8 mouse cellular contexts compared by ENCODE assay signal in the genomic region with DNA sequence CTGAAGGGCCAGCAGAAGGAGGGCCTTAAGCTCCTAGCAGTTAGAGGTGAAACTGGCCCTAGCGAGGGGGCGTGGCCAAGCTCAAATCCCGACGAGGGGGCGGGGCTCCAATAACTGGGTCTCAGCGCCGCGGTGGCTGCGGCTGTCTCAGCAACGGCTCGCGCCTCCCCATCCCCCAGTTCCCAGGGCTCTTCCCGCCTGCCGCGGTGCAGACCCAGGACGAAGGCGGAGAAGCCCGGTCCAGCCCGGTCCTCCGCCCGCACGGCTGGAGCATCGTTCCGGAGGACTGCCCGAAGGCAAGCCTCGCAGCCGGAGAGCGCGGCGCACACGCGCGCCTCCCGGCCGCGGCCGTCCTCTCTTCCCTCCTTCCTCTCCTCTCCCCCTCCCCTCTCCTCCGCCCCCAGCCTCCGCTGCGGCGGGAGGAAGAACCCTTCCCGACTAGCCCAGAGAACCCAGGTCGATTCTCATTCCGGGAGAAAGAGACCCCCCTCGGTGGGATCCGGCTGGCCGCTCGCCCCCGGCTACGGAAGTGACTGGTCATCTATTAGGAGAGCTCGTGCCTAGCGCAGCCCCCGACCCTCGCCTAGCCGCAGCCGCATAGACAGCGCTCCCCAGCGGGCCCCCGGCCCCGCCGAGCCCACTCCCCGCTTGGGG. TPM values are rescaled to one million over a fixed set of nuclear protein-coding genes. Genes with fewer than 3 reads are reported as not detected.
DNase-seq lines count a peak whose midpoint lies in the region; ATAC-seq and TF ChIP-seq lines count a peak whose summit lies in the region.

No protein-coding gene starts in this region.

- ATAC-seq in lung, embryonic 15.5 days (ENCODE audit: borderline replicate concordance, extremely low read depth, low FRiP score, low TSS enrichment), result peak; percentile 92

- H3K36me3 ChIP-seq in ES-E14 (ENCODE audit: control insufficient read depth, insufficient read depth, low read length, poor library complexity, severe bottlenecking), result peaks cover 3% of the 10 kb centered on the region
- no peaks in the 10 kb centered on the region for H3K36me3 ChIP-seq in hindbrain, embryonic 10.5 days
- no peaks in the 10 kb centered on the region for H3K36me3 ChIP-seq in lung, embryonic 15.5 days

- peak; percentile 68 for DNase-seq in ES-E14 (ENCODE audit: low read depth, low spot score)
- peak; percentile 85 for DNase-seq in cerebellum, adult 8-10 months
- peak; percentile 39 to 77 for DNase-seq in frontal cortex, adult 2 months (ENCODE audit: extremely low spot score in 1 of 2, low spot score in 1 of 2)
- DNase-seq in hindbrain, embryonic 10.5 days (ENCODE audit: low spot score), result peak; percentile 87
- DNase-seq in layer of hippocampus, adult 9-10 months (ENCODE audit: low spot score), result peak; percentile 35
- DNase-seq in ovary, postnatal 14 days (ENCODE audit: low spot score), result peak; percentile 70
- peak; percentile 54 for DNase-seq in thymus, postnatal 14 days

- H3K4me3 ChIP-seq in ES-E14 (ENCODE audit: insufficient read depth in 1 of 2, low read depth in 1 of 2, low read length in 2 of 2, poor library complexity in 1 of 2, severe bottlenecking in 1 of 2), result peak overlapping the region; percentile 88 to 95
- peak overlapping the region; percentile 67 for H3K4me3 ChIP-seq in hindbrain, embryonic 10.5 days
- peak overlapping the region; percentile 68 for H3K4me3 ChIP-seq in lung, embryonic 15.5 days

- peak overlapping the region; percentile 61 for H3K4me2 ChIP-seq in lung, embryonic 15.5 days

- H3K27ac ChIP-seq in ES-E14 (ENCODE audit: insufficient read depth, low read depth, low read length, poor library complexity, severe bottlenecking), result peak overlapping the region; percentile 74
- H3K27ac ChIP-seq in hindbrain, embryonic 10.5 days, result peak overlapping the region; percentile 93
- peak overlapping the region; percentile 94 for H3K27ac ChIP-seq in lung, embryonic 15.5 days

- WGBS in hindbrain, embryonic 10.5 days, result 20% methylated on average over 52 of the region's 62 CpGs
- 21% methylated on average over 43 of the region's 62 CpGs for WGBS in lung, embryonic 15.5 days

- in situ Hi-C loops in ES-E14 (cut with MboI; ENCODE audit: low sequenced_read_pairs in 2 of 2, unreplicated experiment in 2 of 2), result no loop called here

- no peaks in the 10 kb centered on the region; the same call in 1 of the 2 replicates for H3K27me3 ChIP-seq in hindbrain, embryonic 10.5 days (ENCODE audit: insufficient read depth, poor library complexity, severe bottlenecking)
- no peaks in the 10 kb centered on the region for H3K27me3 ChIP-seq in lung, embryonic 15.5 days

- peak overlapping the region; percentile 82 for H3K9ac ChIP-seq in ES-E14 (ENCODE audit: insufficient read depth, low read depth, low read length, poor library complexity, severe bottlenecking)
- H3K9ac ChIP-seq in lung, embryonic 15.5 days, result peak overlapping the region; percentile 67

- H3K9me3 ChIP-seq in ES-E14 (ENCODE audit: control insufficient read depth, insufficient read depth, low read depth, low read length), result no peaks in the 10 kb centered on the region
- H3K9me3 ChIP-seq in hindbrain, embryonic 10.5 days, result 0 out of 2 replicates have a peak, but pooled peaks cover 3% of the 10 kb centered on the region
- H3K9me3 ChIP-seq in lung, embryonic 15.5 days, result no peaks in the 10 kb centered on the region

- peaks cover 0 to 5% of the 10 kb centered on the region in 2 experiments; a peak in 3 of 4 replicates for H3K4me1 ChIP-seq in ES-E14 (ENCODE audit: control insufficient read depth in 2 of 2, insufficient read depth in 2 of 2, low read length in 2 of 2, poor library complexity in 1 of 2)
- peaks cover 22% of the 10 kb centered on the region for H3K4me1 ChIP-seq in hindbrain, embryonic 10.5 days (replicated peaks)
- H3K4me1 ChIP-seq in lung, embryonic 15.5 days, result peaks cover 14% of the 10 kb centered on the region

TF ChIP-seq in ES-E14, 5 proteins besides CTCF, POLR2A, EP300 and RAD21:
- no peak for TF ChIP-seq ZNF384 (IDR thresholded peaks at IDR 0.05; ENCODE audit: low read depth, low read length)

RNA-seq across cellular contexts. Expression of a gene that starts 1.0 kb away (rescaled TPM):
- 54.3 and 56.8 TPM in 2 replicates for total RNA-seq in ES-E14 (2012; rRNA removed)
- polyA plus RNA-seq in frontal cortex, adult 2 months (2012; rRNA removed), result 16.5 and 18.4 TPM in 2 replicates
- 9.0 and 12.0 TPM in 2 replicates for polyA plus RNA-seq in hindbrain, embryonic 10.5 days (2016; fragmentation: Nextera tagmentation; extraction: Ambion mirVana)
- polyA plus RNA-seq in lung, embryonic 15.5 days (2015; fragmentation: Nextera tagmentation; extraction: Ambion mirVana), result 10.7 and 10.8 TPM in 2 replicates

RNA-seq across cellular contexts. Expression of a gene that starts 29.8 kb away (rescaled TPM):
- 51.9 and 63.8 TPM in 2 replicates for total RNA-seq in ES-E14 (2012; rRNA removed)
- polyA plus RNA-seq in frontal cortex, adult 2 months (2012; rRNA removed), result 83.7 and 99.0 TPM in 2 replicates
- 38.6 and 40.1 TPM in 2 replicates for polyA plus RNA-seq in hindbrain, embryonic 10.5 days (2016; fragmentation: Nextera tagmentation; extraction: Ambion mirVana)
- polyA plus RNA-seq in lung, embryonic 15.5 days (2015; fragmentation: Nextera tagmentation; extraction: Ambion mirVana), result 27.0 and 27.6 TPM in 2 replicates

RNA-seq across cellular contexts. Expression of a gene that starts 49.4 kb away (rescaled TPM):
- 15.6 and 17.1 TPM in 2 replicates for total RNA-seq in ES-E14 (2012; rRNA removed)
- polyA plus RNA-seq in frontal cortex, adult 2 months (2012; rRNA removed), result 59.3 and 66.9 TPM in 2 replicates
- 46.1 and 48.7 TPM in 2 replicates for polyA plus RNA-seq in hindbrain, embryonic 10.5 days (2016; fragmentation: Nextera tagmentation; extraction: Ambion mirVana)
- 33.1 and 33.4 TPM in 2 replicates for polyA plus RNA-seq in lung, embryonic 15.5 days (2015; fragmentation: Nextera tagmentation; extraction: Ambion mirVana)

Comparison
In these comparisons a context has a peak if more than half of its experiments do, and no peak if none do; other contexts are left out.
1. Peak in every context shown above with its lines: DNase-seq, ATAC-seq, H3K4me3 ChIP-seq and H3K27ac ChIP-seq.
2. DNase-seq: peak in every context shown above with its lines; median percentile 87 in hindbrain, embryonic 10.5 days; 85 in cerebellum, adult 8-10 months; 70 in ovary, postnatal 14 days; 68 in ES-E14; 58 in frontal cortex, adult 2 months; 54 in thymus, postnatal 14 days; 35 in layer of hippocampus, adult 9-10 months.